Mouse (Mus musculus) midbrain, embryonic 11.5 days (tissue): ENCODE measurements around the gene Rasd1. TPM values are rescaled to one million over a fixed set of nuclear protein-coding genes. Genes with fewer than 3 reads are reported as not detected.
A peak's percentile ranks its signal among the peaks of the same experiment; 100 is the strongest.

Source experiments
- ATAC-seq: fragments of 200-750 bp; cut with Nextera tagmentation; 2 replicates; pipeline ENCODE4 v1.8.0; 2017; ENCODE audit warnings: moderate TSS enrichment, moderate library complexity; ENCODE audit not compliant: low FRiP score
- DNase-seq: peaks from one replicate; pipeline ENCODE4 v3.0.0; 2015; ENCODE audit warnings: low spot score; ENCODE audit errors: missing footprints
- H3K27ac ChIP-seq: fragments of 300-500 bp; sonication (generic); 2 replicates; pipeline ENCODE4 v1.5.1; 2014; ENCODE audit warnings: low read depth, low read length
- H3K27me3 ChIP-seq: fragments of 300-500 bp; sonication (generic); 2 replicates; pipeline ENCODE4 v1.6.1; 2014; ENCODE audit warnings: mild to moderate bottlenecking, low read length, moderate library complexity, mixed read lengths; ENCODE audit not compliant: control insufficient read depth, insufficient read depth
- H3K36me3 ChIP-seq: fragments of 300-500 bp; sonication (generic); 2 replicates; pipeline ENCODE4 v1.6.1; 2014; ENCODE audit warnings: mild to moderate bottlenecking, low read length, moderate library complexity, mixed read lengths; ENCODE audit not compliant: control insufficient read depth, insufficient read depth
- H3K4me1 ChIP-seq: fragments of 300-500 bp; sonication (generic); 2 replicates; pipeline ENCODE4 v1.6.1; 2014; ENCODE audit warnings: low read length; ENCODE audit not compliant: control insufficient read depth, insufficient read depth
- H3K4me2 ChIP-seq: fragments of 300-500 bp; sonication (generic); 2 replicates; pipeline ENCODE4 v1.6.1; 2014; ENCODE audit warnings: mild to moderate bottlenecking, moderate library complexity
- H3K4me3 ChIP-seq: fragments of 300-500 bp; sonication (generic); 2 replicates; pipeline ENCODE4 v1.5.1; 2014; ENCODE audit warnings: low read depth, low read length
- H3K9ac ChIP-seq: fragments of 300-500 bp; sonication (generic); 2 replicates; pipeline ENCODE4 v1.6.1; 2014; ENCODE audit warnings: low read length
- H3K9me3 ChIP-seq: fragments of 300-500 bp; sonication (generic); 2 replicates; pipeline ENCODE4 v1.6.1; 2016; ENCODE audit warnings: low read length; ENCODE audit not compliant: control insufficient read depth
- WGBS: fragments of 180-500 bp; shearing (Covaris S2); extraction: QIAGEN DNeasy Blood & Tissue Kit; methylation state at CpG from one replicate; pipeline ENCODE4 v1.1.7; 2014; 5-methylcytosine and 5-hydroxymethylcytosine counted together
- polyA plus RNA-seq: library from polyadenylated mRNA; unstranded; fragments of >200 nt; fragmentation: Nextera tagmentation; extraction: Ambion mirVana; gene quantifications from 2 replicates; pipeline ENCODE4 v1.2.1, GENCODE M21; 2014

Gene Rasd1
- polyA plus RNA-seq, 1 experiment from 2014 or later = 0.75 TPM

DNA sequence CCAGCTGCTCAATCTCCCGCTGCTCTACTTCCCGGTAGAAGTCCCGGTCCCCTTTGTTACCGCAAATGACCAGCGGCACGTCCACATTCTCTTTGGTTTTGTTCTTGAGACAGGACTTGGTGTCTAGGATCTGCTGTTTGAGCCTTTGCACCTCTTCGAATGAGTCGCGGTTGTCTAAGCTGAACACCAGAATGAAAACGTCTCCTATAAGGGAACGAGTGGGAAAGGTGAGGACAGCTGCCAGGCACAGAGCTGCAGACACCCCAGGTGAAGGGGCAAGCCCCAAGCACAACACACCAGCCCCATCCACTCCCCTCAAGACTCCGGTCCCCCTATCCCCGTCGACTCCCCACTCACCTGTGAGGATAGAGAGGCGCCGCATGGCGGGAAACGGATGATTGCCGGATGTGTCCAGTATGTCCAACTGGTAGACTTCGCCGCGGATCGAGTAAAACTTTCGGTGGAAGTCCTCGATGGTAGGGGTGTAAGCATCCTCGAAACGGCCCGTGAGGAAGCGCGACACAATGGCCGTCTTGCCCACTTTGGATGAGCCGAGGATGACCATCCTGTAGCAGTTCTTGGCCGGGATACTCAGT, 483 bp downstream of the Rasd1 start:
- ATAC-seq (no peak), DNase-seq (peak; percentile 97)
- H3K4me2 ChIP-seq = peak overlapping the region; percentile 93
- H3K36me3 ChIP-seq = 0 out of 2 replicates have a peak, but pooled peaks cover 3% of the 10 kb centered on the region
- peak overlapping the region; percentile 42 for H3K4me3 ChIP-seq
- peak overlapping the region; percentile 49 for H3K9ac ChIP-seq
- H3K4me1 ChIP-seq = peaks cover 15% of the 10 kb centered on the region
- H3K27ac ChIP-seq = no peak overlapping the region
- WGBS = 4% methylated on average over 33 of the region's 33 CpGs
- H3K9me3 ChIP-seq = no peaks in the 10 kb centered on the region
- peaks cover 24% of the 10 kb centered on the region for H3K27me3 ChIP-seq

DNA sequence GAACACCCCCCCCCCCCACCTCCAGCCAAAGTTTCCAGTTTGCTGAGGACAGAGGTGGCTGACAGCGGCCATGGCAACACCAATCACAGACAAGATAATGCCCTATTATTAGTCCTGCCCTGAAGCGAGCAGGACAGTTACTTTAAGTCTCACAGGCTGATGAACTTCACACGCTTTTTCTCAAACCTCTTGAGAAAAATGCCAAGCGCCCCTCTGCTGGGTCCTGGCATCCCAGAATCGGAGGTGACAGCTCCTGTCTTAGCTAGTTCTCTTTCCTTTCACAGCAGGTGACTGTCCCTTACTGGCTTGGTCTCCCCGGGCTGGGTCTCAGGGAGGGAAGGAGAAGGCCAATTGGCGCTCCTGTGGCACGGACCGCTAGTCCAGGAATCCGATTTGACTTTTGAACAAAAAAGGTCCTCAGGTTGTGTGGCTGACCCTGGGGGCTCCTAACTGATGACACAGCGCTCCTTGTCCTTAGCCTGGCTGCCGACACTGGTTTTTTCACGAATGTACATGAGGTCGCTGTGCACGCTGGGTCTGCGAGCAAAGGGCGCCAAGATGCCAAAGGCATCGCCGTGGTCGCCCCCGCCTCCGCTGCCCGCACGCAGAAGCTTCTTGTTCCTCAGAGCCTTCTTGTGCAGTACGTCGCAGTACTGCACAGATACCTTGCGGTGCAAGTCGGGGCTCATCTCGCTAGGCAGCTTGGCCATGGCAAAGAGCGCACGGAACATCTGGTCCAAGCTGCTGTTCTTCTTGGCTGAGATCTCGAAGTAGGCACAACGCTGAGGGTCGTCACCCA, 1.2 kb downstream of the Rasd1 start:
- WGBS = 6% methylated on average over 34 of the region's 34 CpGs
- ATAC-seq (no peak), DNase-seq (peak; percentile 95)
- Histone ChIP-seq H3K27ac (no peak overlapping the region), H3K9ac (peak overlapping the region; percentile 49; the same call in 1 of the 2 replicates), H3K36me3 (0 out of 2 replicates have a peak, but pooled peaks cover 3% of the 10 kb centered on the region), H3K27me3 (peaks cover 24% of the 10 kb centered on the region), H3K4me1 (peaks cover 15% of the 10 kb centered on the region), H3K4me2 (peak overlapping the region; percentile 93), H3K9me3 (no peaks in the 10 kb centered on the region), H3K4me3 (peak overlapping the region; percentile 42)

DNA sequence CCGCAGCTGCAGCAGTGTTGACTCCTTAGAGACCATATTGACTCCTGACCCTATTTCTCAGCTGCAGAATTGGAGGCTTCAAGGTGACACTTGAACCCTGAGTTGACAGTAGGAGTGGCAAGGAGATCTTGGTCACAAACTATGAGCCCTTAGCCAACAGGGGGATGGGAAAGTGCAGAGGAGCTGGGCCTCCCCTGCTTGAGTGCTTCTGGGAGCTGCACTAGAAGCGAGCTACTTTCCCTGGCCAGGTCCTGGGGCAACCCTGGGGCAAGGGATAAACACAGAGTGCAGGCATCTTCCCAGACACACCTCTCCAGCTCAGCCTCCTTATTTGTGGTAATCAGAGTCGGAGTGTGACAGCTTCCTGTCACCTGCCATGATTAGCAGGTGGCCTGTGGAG, 2.2 kb downstream of the Rasd1 start:
- Histone ChIP-seq H3K9ac (no peak overlapping the region), H3K36me3 (0 out of 2 replicates have a peak, but pooled peaks cover 3% of the 10 kb centered on the region), H3K4me1 (peaks cover 15% of the 10 kb centered on the region), H3K27ac (no peak overlapping the region), H3K4me3 (no peak overlapping the region), H3K4me2 (no peak overlapping the region), H3K27me3 (peaks cover 24% of the 10 kb centered on the region), H3K9me3 (no peaks in the 10 kb centered on the region)
- no peak for DNase-seq
- WGBS = 71% methylated on average over 3 of the region's 3 CpGs
- ATAC-seq = no peak

DNA sequence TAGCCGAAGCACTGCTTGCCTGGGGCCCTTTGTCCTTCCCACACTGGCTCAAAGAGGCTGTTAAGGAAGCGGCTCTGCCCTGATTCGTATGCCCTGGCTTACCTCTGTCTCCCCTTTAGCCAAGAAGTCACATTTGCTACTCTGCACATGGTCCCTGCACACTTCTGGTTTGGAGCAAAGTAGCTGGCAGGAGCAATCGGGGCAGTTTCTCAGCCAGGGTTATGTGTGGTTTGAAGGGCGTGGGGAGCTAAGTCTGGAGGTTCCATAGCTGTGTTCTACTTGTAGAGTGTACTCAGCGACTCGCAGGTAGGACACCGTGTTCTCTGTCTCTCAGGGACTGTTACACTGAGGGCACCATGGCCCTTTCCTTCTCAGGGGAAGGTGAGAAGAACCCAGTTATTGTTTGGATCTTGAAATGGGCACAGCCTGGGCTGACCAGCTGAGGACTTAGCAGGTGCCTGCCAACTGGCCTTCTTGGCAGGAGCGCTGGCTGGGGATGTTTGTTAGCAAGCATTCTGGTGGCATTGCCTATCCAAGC, 3.3 kb downstream of the Rasd1 start:
- Histone ChIP-seq H3K9ac (no peak overlapping the region), H3K4me1 (peaks cover 15% of the 10 kb centered on the region), H3K27ac (no peak overlapping the region), H3K36me3 (0 out of 2 replicates have a peak, but pooled peaks cover 3% of the 10 kb centered on the region), H3K4me3 (no peak overlapping the region), H3K4me2 (no peak overlapping the region), H3K27me3 (peaks cover 24% of the 10 kb centered on the region), H3K9me3 (no peaks in the 10 kb centered on the region)
- 87% methylated on average over 9 of the region's 9 CpGs for WGBS
- DNase-seq (no peak), ATAC-seq (no peak)

DNA sequence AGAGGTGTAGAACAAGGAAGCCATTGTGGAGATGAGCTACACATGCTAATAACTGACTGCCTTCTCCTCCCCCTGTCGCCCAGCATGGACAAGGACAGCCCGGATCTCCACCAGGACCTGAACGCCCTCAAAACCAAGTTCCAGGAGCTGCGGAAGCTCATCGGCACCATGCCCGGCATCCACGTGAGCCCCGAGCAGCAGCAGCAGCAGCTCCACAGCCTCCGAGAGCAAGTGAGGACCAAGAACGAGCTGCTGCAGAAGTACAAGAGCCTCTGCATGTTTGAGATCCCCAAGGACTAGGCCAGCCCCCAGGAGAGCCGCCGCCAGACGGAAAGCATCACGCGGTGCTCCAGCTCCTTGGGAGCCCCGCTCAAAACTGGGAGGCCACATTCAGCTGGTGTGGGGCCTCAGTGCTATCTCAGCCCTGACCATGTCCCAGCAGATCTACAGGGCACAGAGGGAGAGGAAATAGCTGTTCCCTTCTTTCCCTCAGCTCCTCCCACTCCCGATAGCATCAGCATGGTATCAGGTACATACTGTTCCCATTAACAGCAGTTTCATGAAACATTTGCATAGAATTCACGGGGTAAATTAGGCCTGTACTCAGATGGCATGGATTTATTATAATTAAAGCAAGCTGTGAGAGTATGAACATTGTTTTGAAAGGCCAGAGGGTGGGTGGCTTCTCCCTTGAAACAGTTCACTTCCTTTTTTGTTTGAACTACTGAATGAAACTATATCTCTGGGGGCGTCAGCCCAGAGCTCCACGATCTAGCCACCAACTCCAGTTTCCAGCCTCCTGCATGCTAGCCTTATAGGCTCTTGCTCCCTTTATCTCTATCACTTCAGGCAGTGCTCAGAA, 4.0 kb downstream of the Rasd1 start:
- Histone ChIP-seq H3K4me1 (peaks cover 15% of the 10 kb centered on the region), H3K9me3 (no peaks in the 10 kb centered on the region), H3K4me3 (no peak overlapping the region), H3K4me2 (no peak overlapping the region), H3K36me3 (0 out of 2 replicates have a peak, but pooled peaks cover 5% of the 10 kb centered on the region), H3K27ac (no peak overlapping the region), H3K9ac (no peak overlapping the region), H3K27me3 (peaks cover 24% of the 10 kb centered on the region)
- DNase-seq (no peak), ATAC-seq (no peak)
- 89% methylated on average over 20 of the region's 20 CpGs for WGBS

DNA sequence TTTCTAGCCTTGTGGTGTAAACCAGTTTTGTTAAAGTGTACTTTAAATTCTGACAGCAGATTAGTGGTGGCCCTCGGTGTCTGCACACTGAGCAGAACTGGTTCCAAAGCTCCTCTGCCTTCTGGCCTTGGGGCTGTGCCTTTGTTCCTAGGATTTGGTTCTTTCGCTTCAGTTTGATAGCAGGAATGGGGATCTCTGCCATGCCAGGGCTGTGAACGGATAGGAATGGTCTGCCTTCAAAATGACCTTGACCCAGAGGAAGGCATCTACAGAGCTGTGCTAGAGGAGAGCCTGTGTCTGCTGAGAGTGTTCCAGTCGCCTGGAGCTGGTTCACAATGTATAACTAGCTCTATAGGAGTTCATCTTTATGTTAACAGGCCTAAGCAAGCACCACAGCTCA, 5.3 kb downstream of the Rasd1 start:
- H3K4me2 ChIP-seq = no peak overlapping the region
- H3K9ac ChIP-seq = no peak overlapping the region
- ATAC-seq = no peak
- H3K27ac ChIP-seq = no peak overlapping the region
- H3K36me3 ChIP-seq = 0 out of 2 replicates have a peak, but pooled peaks cover 5% of the 10 kb centered on the region
- no peaks in the 10 kb centered on the region for H3K9me3 ChIP-seq
- peaks cover 10% of the 10 kb centered on the region for H3K4me1 ChIP-seq
- 85% methylated on average over 4 of the region's 4 CpGs for WGBS
- DNase-seq = no peak
- H3K4me3 ChIP-seq = no peak overlapping the region
- H3K27me3 ChIP-seq = peaks cover 19% of the 10 kb centered on the region

DNA sequence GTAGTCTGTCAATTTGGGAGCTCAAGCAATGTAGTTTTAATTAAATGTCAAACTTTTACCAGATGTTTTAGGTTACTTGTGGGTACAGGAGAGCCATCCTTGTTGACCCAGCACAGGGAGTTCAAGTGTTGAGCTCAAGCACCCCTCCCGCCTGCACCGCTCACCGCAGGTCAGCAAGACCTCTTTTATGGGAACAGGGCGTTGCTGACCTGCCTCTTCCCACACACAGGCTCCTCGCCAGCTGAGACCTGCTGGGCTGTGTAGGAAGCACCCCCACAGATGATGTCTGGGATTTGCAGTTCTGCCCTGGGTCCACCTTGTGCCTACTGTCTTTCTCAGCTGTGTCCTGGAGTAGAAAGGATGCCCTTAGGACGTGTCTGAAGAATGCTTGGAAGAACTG, 8.0 kb downstream of the Rasd1 start:
- DNase-seq (no peak), ATAC-seq (no peak)
- H3K9me3 ChIP-seq = no peaks in the 10 kb centered on the region
- no peak overlapping the region for H3K4me2 ChIP-seq
- no peak overlapping the region for H3K27ac ChIP-seq
- no peaks in the 10 kb centered on the region for H3K27me3 ChIP-seq
- 73% methylated on average over 6 of the region's 6 CpGs for WGBS
- no peaks in the 10 kb centered on the region for H3K4me1 ChIP-seq
- H3K9ac ChIP-seq = no peak overlapping the region
- 0 out of 2 replicates have a peak, but pooled peaks cover 5% of the 10 kb centered on the region for H3K36me3 ChIP-seq
- H3K4me3 ChIP-seq = no peak overlapping the region

DNA sequence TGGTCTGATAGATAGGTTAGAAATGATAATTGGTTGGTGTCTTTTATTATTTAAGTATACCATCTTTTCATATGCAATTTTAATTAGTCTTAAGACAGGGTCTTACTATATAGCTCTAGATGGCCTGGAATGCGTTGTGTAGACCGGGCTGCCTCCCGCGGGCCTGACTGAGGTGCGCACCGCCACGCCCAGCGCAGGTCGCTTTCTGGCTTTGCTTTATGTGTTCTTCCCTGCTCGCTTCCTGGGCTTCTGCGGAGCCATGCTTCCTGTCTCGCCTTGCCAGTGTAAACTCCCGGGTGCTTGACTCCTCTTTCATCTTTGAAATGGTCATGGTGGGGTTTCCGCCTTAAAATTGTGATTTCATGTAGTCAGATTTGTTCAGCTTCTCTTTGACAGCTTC, 11.9 kb downstream of the Rasd1 start:
- WGBS = 91% methylated on average over 14 of the region's 14 CpGs
- Histone ChIP-seq H3K36me3 (0 out of 2 replicates have a peak, but pooled peaks cover 2% of the 10 kb centered on the region), H3K27me3 (no peaks in the 10 kb centered on the region), H3K4me2 (no peak overlapping the region), H3K4me3 (no peak overlapping the region), H3K27ac (no peak overlapping the region), H3K4me1 (peaks cover 5% of the 10 kb centered on the region; the same call in 1 of the 2 replicates), H3K9ac (no peak overlapping the region), H3K9me3 (no peaks in the 10 kb centered on the region)
- DNase-seq = no peak
- ATAC-seq = no peak
